Mouse (Mus musculus): ENCODE data around the gene Ovgp1.
"Not testable (repeated sequence)": the region's sequence is repeated elsewhere in the genome, so short reads cannot be mapped to it uniquely, and the experiment has no call there.

Ovgp1 gene

GRCm38 (mm10) chr3:105994730-105995129, 21.2 kb downstream of the Ovgp1 start:
- no peak for DNase-seq (ENCODE audit: low read depth, low spot score)

DNA sequence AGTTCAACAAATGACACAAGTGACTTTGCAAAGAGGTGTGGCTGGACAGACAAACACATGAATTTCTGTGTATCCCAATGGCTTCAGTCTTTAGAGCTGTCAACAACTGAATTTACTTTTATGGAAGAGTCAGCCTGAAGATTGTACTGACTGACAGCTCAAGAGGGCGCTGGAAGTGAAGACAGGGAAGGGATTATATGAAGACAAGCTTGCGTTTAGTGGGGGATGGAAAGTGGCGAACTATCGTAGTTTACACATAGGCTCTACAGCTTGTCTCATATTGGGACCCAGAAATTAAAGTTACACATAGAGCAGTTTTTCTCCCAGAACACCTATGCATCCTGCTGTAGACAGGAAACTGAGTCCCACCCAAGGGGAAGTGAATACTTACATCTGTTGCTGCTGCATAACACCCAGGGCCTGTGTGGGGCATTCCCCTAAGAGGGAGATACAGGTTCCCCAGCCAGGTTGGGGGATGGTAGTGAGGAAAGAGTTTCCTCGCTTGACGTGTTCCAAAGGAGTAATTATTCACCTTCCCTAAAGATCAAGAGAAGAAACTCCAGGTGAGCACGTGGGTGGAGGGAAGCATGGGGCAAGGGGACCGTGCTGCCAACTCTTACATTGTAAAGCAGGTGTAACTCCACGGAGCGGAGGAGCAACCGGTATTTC, 27.3 kb downstream of the Ovgp1 start:
- DNase-seq (ENCODE audit: low read depth, low spot score) = no peak

DNA sequence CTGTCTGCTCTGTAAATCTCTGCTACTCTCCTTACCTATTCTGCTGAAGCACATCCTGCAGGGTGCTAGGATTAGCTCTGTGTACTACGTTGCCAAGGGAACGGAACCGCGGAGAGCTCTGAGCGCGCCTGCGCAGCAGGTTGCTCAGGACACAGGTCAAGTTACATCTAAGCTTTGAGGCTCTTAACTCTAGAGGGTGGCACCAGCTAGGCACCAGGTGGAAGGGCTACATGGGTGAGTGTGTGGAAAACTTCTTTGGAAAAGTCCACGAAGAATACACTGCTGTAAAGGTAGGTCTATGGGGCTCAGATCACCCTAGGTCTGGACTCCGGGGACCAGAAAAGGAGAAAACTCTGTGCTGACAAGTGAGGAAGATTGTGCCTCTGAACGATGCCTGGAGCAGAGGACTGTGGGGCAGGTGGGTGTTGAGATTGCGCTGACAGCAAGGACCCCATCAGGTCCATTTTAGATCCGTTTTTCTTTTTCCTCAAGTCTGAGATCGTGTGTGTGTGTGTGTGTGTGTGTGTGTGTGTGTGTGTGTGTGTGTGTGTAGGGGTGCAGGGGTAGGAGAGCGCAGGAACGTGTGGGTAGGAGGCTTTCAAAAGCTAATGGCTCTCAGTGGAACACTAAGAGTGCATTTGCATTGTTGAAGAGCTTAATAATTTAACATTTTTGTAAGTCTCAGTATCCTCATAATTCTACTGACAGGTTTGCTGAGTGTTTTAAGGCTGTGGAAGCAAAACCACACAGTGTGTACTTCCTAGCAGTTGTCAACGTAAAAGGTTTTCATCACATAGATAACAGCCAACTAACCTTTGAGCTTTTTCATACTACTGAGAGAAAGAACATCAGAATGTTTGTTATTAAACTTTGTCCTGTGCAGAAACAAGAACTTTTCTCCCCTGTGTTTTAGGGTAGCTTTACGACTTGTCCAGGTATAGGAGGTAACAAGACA, 28.2 kb downstream of the Ovgp1 start:
- DNase-seq (ENCODE audit: low read depth, low spot score) = peak; percentile 89

DNA sequence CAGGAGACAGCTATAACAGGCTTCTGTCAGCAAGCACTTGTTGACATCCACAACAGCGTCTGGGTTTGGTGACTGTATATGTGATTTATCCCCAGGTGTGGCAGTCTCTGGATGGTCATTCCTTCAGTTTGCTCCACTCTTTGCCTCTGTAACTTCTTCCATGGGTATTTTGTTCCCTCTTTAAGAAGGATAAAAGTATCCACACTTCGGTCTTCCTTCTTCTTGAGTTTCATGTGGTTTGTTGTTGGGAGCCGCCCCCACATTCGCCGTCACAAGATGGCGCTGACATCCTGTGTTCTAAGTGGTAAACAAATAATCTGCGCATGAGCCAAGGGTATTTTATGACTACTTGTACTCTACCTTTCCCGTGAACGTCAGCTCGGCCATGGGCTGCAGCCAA, 29.8 kb downstream of the Ovgp1 start:
- not testable (repeated sequence) for DNase-seq (ENCODE audit: low read depth, low spot score)

- no peak for DNase-seq (ENCODE audit: low read depth, low spot score)
These were observed 41.0 kb downstream of the Ovgp1 start, which contains the start of gene Pifo for GRCm38 (mm10) chr3:106014546-106014945. Gene Pifo, minus strand, starts transcription at chr3:106014646.

DNA sequence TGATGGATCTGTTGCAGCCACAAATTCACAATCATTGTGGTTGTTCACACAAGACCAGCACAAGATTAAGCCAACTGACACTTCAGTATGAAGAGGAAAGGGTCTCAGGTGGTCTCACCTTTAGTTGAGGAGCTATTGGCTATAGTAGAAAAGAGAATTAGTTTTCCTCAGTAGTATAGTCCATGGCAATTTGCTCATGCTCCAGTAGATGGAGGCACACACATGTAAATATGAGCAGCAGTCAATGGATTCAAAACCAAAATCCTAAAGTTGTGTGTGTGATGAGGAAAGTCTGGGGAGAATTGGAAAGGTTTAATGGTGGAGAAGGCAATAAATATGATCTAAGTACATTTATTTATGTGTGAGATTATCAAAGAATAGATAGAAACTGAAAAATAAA, 48.3 kb downstream of the Ovgp1 start:
- no peak for DNase-seq (ENCODE audit: low read depth, low spot score)

- no peak for DNase-seq (ENCODE audit: low read depth, low spot score)
These were observed 50.6 kb downstream of the Ovgp1 start for GRCm38 (mm10) chr3:106024135-106024534.

GRCm38 (mm10) chr3:106032781-106033180, 59.3 kb downstream of the Ovgp1 start, which contains the start of gene Chil5:
Gene Chil5, minus strand, starts transcription at chr3:106032814.
- DNase-seq (ENCODE audit: low read depth, low spot score) = no peak
